Mouse (Mus musculus): ENCODE data around the gene Map3k1.

Gene Map3k1

GRCm38 (mm10) chr13:111812647-111813046 lies 3.9 kb upstream of the Map3k1 start:
- DNase-seq (ENCODE audit: low spot score in 2 of 2): no peak

GRCm38 (mm10) chr13:111810998-111811628 lies 2.3 kb upstream of the Map3k1 start:
- no peak for DNase-seq (ENCODE audit: low spot score in 2 of 2)

GRCm38 (mm10) chr13:111809466-111810228 lies 854 bp upstream of the Map3k1 start:
- peak; percentile 37 to 77 for DNase-seq (ENCODE audit: low spot score in 2 of 2)

GRCm38 (mm10) chr13:111808387-111808636 lies 481 bp downstream of the Map3k1 start:
- DNase-seq (ENCODE audit: low spot score in 2 of 2): no peak

- no peak for DNase-seq (ENCODE audit: low spot score in 2 of 2)
These were observed 1.0 kb downstream of the Map3k1 start for GRCm38 (mm10) chr13:111807596-111808386.

GRCm38 (mm10) chr13:111807105-111807595 lies 1.6 kb downstream of the Map3k1 start:
- DNase-seq (ENCODE audit: low spot score in 2 of 2): no peak

- no peak for DNase-seq (ENCODE audit: low spot score in 2 of 2)
These were observed 2.8 kb downstream of the Map3k1 start for GRCm38 (mm10) chr13:111805738-111806722.

GRCm38 (mm10) chr13:111804951-111805673 lies 3.7 kb downstream of the Map3k1 start:
- no peak for DNase-seq (ENCODE audit: low spot score in 2 of 2)

GRCm38 (mm10) chr13:111804189-111804588 lies 4.6 kb downstream of the Map3k1 start:
- DNase-seq (ENCODE audit: low spot score in 2 of 2): no peak

GRCm38 (mm10) chr13:111803506-111803905 lies 5.3 kb downstream of the Map3k1 start:
- DNase-seq (ENCODE audit: low spot score in 2 of 2): no peak

- no peak for DNase-seq (ENCODE audit: low spot score in 2 of 2)
These were observed 5.9 kb downstream of the Map3k1 start for GRCm38 (mm10) chr13:111802900-111803299.

- DNase-seq (ENCODE audit: low spot score in 2 of 2): no peak
These were observed 6.5 kb downstream of the Map3k1 start for GRCm38 (mm10) chr13:111802271-111802665.

GRCm38 (mm10) chr13:111801662-111802270 lies 7.0 kb downstream of the Map3k1 start:
- no peak for DNase-seq (ENCODE audit: low spot score in 2 of 2)

GRCm38 (mm10) chr13:111800866-111801265 lies 7.9 kb downstream of the Map3k1 start:
- DNase-seq (ENCODE audit: low spot score in 2 of 2): no peak

- DNase-seq (ENCODE audit: low spot score in 2 of 2): no peak
These were observed 10.7 kb downstream of the Map3k1 start for GRCm38 (mm10) chr13:111798044-111798443.

GRCm38 (mm10) chr13:111797021-111797420 lies 11.8 kb downstream of the Map3k1 start:
- no peak for DNase-seq (ENCODE audit: low spot score in 2 of 2)

GRCm38 (mm10) chr13:111796191-111796920 lies 12.4 kb downstream of the Map3k1 start:
- DNase-seq (ENCODE audit: low spot score in 2 of 2): no peak

GRCm38 (mm10) chr13:111792975-111793287 lies 15.9 kb downstream of the Map3k1 start:
- DNase-seq (ENCODE audit: low spot score in 2 of 2): no peak

- peak; percentile 66 to 95 for DNase-seq (ENCODE audit: low spot score in 2 of 2)
These were observed 16.4 kb downstream of the Map3k1 start for GRCm38 (mm10) chr13:111792130-111792974.

Measured in cerebellum, postnatal 4 days (tissue).